Mouse (Mus musculus): ENCODE results near the gene Pdgfa.

Gene Pdgfa

DNA sequence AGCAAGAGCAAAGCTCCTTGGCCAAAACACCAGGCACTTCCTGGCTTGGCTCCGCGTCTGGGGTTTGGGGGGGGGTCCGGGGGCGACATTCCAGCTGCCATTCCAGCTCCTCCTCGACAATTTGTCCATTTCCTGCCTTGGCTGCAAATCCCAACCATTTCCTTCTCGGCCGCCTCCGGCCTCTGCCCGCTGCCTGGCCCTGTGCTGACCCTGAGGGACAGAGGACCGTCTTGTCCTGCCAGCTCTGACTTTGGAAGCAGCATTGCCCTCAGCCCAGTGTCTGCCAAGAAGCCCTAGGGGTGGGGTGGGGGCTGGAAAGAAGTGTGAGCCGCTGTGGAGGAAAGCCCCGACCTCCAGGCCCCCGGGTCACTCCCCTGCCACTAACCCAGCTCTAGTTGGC lies 44.2 kb downstream of the Pdgfa start:
- no peak for DNase-seq (ENCODE audit: low spot score)

DNA sequence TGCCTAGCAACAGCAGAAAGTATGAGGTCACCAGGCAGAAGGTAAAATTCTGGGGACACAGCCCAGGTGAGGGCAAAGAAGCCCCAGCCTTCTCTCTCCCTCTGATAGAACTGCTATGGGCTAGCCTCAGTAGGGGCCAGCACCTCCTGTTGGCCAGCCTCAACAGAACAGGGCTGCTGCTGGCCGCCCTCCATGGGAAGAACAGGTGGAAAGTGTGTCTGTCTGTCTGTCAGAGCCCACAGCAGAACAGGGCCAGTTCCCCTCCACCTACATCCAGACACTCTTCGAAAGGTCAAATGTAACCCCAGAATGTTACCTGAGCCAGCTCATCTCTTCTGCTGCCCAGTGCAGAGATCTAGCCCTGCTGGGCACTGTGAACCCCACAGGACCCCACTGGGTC lies 45.9 kb downstream of the Pdgfa start:
- DNase-seq (ENCODE audit: low spot score): no peak

DNA sequence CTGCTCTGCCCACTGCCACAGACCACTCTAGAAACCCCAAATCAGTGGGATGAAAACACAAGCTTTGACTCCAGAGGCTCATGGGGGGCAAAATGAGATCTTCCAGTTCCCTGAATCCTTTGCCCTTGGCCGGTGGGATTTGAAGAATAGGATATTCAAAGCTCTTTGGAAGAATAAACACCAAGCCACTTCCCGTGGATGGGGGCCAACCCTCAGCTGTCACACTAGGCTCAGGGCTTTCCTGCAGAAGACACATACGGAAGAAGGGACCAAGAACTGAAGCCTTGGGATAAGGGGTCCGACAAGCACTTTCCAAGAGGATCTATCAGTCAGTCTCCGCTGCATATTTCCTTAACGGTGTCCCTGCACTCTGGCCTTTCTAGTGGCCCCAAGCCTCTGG lies 48.0 kb downstream of the Pdgfa start:
- DNase-seq (ENCODE audit: low spot score): no peak

DNA sequence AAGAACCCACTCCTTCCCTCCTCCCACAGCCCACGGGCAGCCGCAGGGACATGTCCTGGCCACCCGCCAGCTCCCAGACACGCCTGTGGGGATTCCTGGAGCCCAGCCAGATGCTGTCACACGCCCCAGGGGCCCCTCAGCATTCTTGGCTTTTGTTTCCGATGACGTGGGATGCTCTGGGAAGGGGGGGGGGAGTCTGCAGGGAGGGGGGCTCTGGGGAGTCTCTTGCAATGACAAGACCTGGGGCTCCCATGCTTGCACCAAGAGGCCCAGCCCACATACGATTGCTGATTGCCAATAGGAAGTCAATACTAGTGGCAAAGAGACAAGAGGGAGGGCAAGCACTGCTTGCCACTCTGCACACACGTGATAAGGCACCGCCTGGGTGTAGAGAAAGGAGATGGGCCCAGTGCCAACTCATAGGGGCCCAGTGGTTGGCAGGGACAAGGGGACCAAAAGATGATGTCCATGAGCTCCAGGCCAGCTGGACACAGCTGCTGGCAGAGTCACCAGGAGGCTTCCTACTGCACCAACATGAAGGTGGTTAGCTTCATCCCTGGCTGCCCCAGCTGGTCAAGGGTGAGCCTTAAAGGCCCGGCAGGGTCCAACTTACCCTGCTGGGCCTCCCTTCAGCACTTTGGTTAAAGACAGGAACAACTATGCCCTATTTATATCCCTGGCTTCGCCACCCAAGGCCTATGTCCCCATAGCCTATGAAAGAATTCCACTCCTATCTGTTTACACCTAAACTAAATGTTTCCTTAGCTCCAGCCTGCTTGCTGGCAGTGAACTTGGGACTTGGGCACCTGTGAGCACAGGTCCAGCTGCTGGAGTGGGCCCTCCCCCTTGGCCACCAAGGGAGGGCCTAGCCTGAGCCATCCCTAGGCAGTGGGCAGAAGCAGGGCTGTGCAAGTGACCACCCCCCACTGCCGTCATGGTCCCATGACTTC lies 48.9 kb downstream of the Pdgfa start:
- DNase-seq (ENCODE audit: low spot score): no peak

- no peak for DNase-seq (ENCODE audit: low spot score)
These were observed 49.7 kb downstream of the Pdgfa start for GRCm38 (mm10) chr5:138947487-138947886.

DNA sequence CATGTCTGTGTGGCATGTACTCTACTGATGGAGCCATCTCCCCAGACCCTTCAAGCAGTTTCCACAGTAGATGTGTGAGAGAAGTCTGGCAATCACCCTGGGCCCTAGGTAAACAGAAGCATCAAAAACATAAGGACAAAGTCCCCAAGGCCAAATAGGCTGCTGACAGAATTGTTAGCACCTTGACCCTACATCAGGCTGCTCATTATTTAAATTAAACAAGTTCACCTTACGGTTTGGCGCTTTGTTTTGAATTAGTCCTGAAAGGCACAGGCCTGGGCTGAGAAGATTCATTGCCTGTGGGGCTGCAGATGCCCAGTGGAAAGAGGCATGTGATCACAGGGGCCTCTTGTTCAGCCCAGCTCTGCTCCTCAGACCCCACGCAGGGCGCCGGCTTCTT lies 50.2 kb downstream of the Pdgfa start:
- no peak for DNase-seq (ENCODE audit: low spot score)

DNA sequence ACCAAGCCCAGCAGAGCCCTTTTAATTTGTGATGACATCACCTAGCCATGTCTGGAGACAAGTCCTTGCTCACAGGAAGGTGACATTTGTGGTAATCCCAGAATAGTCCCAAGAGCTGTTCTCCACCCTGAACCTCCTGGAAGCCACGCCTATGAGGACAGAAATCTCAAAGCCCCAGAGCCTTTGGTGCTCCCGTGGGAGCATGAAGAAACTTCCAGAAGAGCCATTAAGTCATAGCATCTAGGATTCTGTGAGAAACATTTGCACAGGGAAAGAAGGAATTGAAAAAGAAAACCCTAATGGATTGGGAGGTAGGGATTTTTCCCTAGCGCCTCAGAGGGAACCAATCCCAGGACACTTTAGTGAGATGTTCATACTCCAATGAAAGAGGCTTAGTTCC lies 52.2 kb downstream of the Pdgfa start:
- no peak for DNase-seq (ENCODE audit: low spot score)

DNA sequence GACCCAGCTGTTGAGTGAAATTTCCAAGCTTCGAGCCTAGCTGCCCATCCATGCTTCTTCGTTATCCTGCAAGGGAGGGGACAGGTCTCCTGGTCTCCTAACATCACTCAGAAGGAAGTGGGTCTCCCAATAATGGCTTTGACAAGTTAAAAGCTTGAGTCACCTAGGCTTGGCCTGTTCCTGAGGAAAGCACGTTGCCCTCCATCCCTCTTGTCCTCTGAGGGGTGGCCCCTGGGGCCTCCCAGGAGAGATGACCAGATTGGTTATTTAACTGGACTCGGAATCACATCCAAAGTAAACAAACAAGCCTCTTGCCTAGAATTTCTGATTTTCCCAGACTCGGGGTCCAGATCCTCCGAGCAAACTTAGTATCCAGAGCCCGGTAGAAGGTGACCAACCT lies 52.6 kb downstream of the Pdgfa start:
- no peak for DNase-seq (ENCODE audit: low spot score)

DNA sequence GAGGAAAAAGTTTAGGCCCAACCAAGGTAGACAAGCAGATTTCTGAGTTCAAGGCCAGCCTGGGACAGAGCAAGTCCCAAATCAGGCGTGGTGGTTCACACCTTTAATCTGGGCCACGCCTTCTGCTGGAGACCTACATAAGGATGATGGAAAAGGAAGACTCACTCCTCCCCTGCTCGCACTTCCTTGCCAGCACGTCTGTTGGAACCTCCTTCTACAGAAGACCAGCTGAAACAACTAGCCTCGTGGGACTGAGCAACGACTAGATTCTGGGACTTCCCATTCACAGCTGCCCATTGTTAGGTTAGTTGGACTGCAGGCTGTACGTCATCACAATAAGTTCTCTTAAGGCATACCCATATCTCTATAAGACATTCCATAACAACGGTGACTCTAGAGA lies 55.3 kb downstream of the Pdgfa start:
- DNase-seq (ENCODE audit: low spot score): no peak

DNA sequence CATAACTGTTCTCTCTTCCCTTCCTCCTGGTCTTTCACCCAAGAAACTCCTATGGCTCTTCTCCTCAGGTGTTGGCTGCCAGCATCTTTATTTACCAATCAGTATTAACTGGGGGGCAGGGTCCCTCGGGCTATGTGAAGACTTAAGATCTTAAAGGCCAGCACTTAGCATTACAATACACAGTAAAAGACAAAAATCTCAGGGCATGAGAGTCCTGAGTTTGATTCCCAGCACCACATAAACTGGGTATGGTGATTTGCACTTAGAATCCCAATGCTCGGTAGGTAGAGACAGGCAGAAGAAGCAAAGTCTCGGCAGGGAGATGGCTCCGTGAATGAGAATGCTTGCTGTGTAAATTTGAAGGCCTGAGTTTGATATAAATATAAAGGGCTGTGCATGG lies 56.6 kb downstream of the Pdgfa start:
- no peak for DNase-seq (ENCODE audit: low spot score)

GRCm38 (mm10) chr5:138938572-138939163 lies 58.5 kb downstream of the Pdgfa start:
- DNase-seq (ENCODE audit: low spot score): no peak

DNA sequence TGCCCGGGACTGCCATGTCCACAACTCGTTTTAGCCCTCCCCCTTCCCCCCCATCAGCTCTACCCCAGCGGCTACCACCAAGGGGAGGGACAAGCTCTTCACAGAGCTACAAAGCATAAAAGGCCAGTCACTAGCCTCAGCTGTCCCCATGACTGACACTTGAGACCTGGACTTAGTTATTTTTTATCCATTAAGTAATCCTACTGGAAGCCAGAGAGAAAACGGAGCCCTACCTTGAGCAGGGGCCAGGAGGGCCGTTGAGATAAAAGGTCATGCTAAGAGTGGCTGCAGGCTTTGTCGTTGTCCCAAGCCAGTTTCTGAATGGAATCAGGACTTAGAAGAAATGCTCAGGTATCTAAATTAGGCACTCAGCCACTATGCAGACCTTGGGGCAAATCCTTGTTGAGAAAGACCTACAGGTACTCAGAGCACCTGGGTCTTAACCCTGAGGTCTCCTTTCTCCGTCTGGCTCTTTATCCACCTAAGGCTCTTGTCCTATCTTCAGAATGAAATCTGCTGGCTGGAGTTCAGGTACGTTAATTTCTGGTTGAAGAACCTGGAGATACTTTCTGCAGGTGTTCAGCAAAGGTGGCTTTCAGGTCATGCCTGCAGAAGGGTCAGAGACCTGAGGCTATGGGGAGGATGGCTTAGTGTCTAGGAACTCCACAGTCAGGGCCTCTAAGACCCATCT lies 60.6 kb downstream of the Pdgfa start:
- no peak for DNase-seq (ENCODE audit: low spot score)

DNA sequence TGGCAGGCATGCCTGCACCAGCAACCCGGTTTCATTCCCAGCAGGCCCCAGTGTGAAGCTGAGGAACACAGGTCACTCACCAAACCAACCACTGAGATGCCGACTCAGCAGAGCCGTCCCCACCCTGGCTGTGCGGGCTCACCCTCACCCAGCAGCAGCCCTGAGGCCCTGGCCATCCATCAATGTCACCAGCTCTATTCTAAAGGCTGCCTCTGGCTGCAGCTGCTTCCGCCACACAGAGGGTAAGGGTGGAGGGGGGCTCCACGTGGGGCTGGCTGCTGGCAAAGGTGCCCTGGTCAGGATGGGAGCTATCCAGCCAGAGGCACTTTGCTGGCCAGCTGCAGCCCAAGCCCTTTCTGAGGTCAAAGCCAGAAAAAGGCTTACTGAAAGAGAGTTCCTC lies 62.6 kb downstream of the Pdgfa start:
- DNase-seq (ENCODE audit: low spot score): no peak

- DNase-seq (ENCODE audit: low spot score): no peak
These were observed 64.4 kb downstream of the Pdgfa start for GRCm38 (mm10) chr5:138932460-138933432.

DNA sequence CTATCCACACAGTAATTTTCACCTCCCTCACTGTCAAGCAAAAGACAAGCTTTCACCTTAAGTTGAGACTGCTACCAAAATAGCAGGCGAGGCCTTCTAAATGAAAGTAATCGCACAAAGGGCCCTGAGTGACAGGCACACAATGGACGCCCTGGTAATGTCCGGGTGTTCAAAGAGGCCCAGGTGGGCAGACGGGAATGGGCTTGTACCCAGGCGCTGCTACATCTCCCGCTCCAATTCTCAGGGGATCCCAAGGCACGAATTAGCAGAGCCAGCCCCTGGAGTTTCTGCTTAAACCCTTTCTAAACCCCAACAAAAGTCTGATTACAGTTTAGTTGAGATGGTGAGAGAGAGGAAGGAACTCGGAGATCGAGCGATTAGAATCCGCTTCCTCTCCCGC lies 65.3 kb downstream of the Pdgfa start:
- no peak for DNase-seq (ENCODE audit: low spot score)

DNA sequence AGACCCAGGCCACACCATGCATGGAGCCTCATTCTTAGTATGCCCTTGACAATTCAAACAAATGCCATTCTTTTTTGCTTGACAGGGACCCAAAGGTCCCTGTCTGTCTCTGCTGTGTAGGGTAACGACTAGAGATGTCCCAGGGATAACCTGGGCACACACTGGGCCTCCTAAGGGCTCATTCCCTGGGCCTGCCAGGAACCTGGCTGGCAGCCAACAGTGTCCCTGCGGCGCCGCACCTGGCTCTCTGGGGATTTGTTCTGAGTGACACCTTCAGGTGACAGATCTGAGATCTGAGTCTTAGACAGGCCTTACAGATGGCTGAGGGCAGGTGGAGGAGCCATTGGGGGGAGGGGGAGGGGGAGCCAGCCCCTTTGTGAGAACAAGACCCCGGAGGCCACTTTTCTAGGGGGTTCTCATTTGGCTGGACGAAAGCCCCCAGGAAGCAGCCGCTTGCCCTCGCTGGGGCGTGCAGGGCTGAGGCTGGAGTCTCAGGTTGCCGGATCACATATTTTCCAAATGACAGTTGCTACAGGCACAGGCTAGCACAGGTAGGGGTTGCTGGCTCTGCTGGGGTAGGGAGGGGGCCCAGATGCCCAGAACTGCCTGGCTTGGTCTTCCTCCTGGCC lies 67.2 kb downstream of the Pdgfa start:
- no peak for DNase-seq (ENCODE audit: low spot score)
